Mouse (Mus musculus) CD4-positive, CD25-positive, alpha-beta regulatory T cell, adult 4 months (primary cell): ENCODE data around the gene Isoc2b. TPM values are rescaled to one million over a fixed set of nuclear protein-coding genes. Genes with fewer than 3 reads are reported as not detected.
"Not testable (repeated sequence)": the region's sequence is repeated elsewhere in the genome, so short reads cannot be mapped to it uniquely, and the experiment has no call there.

ENCODE experiments used
- ATAC-seq: one replicate; pipeline ENCODE4 v1.8.0; 2017
- polyA plus RNA-seq, 2 experiments: library from polyadenylated mRNA; unstranded; fragments of 100-300 nt; shearing (Covaris generic); gene quantifications; one replicate each; pipeline ENCODE4 v1.2.1; 2017

Isoc2b gene
- polyA plus RNA-seq, 2 experiments from 2014 or later = 29.1 to 47.3 TPM

DNA sequence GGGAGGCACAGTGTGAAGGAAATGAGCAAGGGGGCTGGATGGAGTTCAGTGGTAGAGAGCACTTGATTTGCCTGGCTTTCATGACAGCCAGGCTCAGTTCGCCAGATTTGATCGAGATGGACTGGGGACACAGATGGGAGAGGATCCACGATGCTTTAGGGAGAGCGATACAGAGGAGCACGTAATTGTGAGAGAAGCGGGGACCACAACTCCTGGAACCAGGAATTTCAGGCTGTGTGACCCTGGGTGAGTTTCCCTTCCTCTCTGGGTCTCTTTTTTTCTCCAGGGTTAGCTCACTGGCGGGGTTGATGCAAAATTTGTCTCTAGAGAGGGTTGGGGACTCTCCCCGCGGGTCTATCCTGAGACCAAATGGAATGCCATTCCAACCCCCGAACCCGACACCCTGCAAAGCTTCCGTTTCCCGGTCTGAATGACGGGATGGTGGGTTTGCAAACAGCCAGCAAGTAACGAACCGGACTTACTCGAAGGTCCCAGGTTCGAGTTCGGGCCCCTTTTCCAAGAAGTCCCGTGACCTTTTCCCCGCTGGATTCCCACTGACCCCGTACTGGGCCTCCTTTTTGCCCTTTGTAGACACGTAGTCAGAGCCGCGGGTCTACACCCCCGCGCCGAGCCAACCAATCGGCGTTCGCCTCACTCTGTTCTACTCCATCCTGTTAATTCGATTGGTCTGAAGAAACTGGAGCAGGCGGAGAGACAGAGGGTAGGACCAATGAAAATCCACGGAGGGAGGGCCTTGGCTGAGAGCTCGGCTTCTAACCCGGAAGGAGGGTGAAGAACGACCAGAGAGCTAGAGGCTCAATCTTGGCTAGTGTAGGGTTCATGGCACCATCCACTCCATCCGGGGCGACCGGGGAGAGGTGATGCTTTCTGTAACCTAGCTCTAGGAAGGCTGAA, 4.2 kb downstream of the Isoc2b start:
- ATAC-seq = peak; percentile 99

DNA sequence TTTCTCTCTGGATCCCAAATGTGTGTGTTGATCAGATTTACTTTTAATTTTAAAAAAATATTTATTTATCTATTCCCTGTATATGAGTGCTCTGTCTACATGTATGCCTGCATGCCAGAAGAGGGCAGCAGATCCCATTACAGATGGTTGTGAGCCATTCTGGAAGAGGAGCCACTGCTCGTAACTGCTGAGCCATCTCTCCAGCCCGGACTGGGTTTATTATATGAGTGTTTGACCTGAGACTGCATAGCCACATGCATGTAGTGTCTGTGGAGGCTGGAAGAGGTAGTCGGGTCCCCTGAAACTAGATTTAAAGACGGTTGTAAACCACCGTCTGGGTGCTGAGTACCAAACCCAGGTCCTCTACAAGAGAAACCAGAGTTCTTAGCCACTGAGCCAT, 5.0 kb downstream of the Isoc2b start:
- no peak for ATAC-seq

GRCm38 (mm10) chr7:4864130-4864845, 5.8 kb downstream of the Isoc2b start:
- ATAC-seq = no peak

DNA sequence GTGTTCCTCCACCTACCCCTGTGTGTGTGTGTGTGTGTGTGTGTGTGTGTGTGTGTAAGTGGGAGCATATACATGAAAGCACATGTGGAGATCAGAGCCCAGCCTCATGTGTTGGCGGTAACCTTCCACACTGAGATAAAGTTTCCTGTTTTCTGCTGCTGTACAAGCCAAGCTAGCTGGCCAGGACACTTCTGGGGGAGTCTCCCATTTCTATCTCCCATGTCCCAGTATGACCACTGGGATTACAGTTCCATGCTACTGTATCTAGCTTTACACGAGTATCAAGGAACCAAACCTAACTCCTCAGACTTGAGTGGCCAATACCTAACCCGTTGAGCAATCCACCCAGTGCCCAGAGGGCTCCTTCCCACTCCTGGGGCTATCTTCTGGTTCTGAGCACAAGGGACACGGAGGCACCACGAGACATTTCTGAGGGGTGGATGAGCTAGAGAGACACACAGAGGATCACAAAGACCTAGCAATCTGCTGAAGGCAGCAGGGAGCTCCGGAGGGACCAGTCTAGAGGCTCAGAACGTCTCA, 6.4 kb downstream of the Isoc2b start:
- no peak for ATAC-seq

DNA sequence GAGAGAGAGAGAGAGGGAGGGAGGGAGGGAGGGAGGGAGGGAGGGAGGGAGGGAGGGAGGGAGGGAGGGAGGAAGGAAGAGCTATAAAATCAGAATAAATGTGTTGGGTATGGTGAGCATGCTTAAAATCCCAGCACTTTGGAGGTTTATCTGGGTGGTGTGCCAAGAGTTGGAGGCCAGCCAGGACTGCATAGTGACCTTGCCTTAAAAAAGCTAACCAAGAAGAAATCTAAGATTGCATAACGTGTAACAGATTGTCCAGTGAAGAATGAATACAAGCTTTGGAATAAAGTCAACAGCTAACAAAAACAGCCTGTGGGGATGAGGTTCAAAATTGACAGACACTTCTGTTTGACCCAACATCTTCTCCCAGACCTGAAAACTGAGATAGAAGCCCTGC, 7.0 kb downstream of the Isoc2b start:
- ATAC-seq = no peak

DNA sequence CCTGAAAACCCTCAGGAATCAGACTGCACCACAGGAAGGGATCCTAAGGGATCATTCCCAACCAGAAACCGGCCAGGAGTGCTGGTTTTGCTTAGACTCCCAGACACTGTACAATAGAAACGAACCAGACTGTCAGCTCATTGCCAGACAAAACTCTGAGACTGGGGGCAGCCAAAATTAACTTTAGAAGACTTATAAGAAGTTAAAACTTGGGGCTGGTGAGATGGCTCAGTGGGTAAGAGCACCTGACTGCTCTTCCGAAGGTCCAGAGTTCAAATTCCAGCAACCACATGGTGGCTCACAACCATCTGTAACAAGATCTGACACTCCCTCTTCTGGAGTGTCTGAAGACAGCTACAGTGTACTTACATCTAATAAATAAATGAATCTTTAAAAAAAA, 9.1 kb downstream of the Isoc2b start:
- not testable (repeated sequence) for ATAC-seq

- ATAC-seq = no peak
Observed at GRCm38 (mm10) chr7:4859418-4859978, 10.6 kb downstream of the Isoc2b start.

DNA sequence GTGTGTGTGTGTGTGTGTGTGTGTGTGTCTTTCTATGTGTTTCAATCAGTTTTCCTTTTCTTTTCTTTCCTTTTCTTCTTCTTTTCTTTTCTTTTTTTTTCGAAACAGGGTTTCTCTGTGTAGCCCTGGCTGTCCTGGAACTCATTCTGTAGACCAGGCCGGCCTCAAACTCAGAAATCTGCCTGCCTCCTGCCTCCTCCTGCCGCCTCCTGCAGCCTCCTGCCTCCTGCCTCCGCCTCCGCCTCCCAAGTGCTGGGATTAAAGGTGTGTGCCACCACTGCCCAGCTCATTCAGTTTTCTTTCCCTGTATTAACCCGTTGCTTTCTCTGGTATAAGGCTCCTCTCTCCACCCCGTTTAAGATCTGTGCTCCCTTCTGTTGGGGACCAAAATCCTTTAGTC, 12.7 kb downstream of the Isoc2b start:
- ATAC-seq = no peak

GRCm38 (mm10) chr7:4856508-4856907, 13.6 kb downstream of the Isoc2b start:
- no peak for ATAC-seq

DNA sequence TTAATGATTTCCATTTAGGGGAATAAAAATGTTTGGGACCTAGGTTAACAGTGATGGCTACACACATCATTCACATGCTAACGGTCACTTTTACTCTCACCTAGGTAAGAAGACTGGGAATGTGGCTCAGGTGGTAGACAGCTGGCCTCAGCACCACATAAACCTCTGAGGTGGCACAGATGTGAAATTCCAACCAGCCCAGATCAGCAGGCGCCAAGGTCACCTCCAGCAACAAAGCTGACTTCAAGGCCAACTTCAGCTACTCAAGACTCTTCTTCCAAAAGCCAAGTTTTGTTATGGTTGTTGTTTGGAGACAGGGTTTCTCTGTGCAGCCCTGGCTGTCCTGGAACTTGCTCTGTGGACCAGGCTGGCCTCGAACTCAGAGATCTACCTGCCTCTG, 16.4 kb downstream of the Isoc2b start:
- ATAC-seq = no peak

DNA sequence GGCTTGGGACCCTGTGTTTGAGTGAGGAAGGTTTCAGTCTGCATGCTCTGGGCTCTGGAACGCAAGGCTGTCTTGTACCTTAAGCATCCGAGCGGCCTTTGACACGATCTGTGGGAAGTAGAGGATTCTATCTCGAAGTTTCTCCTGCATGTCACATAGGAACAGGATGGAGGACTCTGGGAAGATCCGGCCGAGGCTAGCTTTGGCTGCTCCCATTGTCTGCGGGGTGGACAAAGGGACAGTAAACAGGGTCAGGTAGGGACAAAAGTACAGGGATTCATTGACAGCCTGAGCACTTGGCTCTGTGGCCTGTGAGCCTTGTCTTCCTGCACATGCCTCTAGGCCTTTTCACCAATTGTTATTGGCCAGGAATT, 18.8 kb downstream of the Isoc2b start:
- no peak for ATAC-seq

DNA sequence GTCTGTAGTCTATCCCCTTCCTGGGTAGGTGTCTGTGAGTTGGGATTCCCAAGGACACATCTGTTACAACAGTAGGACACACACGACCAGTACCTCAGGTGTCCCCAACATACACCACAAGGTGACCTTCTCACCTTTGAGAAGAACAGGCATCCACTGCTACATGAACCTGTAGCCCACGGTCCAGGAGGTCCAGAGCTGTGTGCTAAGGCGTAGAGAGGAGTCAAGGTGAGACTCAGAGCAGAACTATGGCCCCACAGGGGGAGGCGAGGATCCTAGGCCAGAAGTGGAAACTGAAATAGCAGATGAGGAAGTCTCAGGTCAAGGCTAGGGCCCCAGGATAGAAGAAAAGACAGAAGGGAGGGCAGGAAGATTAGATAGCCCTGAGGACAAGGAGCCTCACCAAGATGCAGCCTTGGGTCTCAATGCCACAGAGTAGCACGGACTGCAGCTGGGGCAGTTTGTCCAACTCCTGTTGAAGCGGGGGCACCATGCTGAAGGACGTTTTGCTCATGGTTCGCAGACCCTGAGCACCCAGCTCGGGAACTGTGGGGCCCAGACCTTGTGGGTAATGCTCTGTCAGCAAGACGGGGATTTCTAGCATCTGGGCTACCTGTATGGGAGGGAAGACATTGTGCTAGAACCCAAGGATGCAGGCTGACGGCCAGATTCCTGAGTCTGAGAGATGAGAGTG, 19.3 kb downstream of the Isoc2b start:
- ATAC-seq = no peak

DNA sequence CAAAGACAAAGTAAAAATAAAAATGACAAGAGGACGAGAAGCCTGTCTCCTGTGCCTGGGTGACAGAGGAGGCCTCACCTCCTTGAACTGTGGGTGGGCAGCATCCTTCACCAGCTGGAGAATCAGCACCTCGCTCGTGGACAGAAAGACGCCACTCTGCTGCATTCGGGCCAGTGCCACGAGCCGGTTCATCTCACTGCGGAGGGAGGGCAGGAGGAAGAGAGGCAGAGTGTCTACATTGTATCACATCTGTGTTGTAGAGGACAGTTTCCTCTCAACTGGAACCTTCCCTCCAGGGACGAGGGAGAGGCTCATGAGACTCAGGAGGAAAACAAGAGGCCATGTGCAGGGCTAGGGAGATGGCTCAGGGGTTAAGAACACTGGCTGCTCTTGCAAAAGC, 20.7 kb downstream of the Isoc2b start:
- no peak for ATAC-seq

DNA sequence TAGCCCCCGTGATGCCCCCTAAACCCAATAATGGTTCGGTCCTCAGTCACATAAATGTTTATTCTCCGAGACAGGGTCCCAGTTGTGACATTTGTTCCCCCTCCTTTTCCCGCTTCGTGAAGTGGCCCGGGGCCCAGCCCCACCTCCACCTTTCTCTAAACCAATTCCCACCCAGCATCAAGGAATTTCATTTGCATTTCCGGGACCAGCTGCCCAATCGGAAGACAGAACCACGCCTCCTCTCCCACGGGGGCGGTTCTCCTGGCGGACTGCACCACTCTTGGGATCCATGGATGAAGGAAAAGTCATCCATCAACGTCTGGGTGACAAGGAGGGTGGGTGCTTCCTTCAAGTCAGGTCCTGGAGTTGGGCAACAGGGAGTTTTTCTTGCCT, 25.1 kb downstream of the Isoc2b start:
- no peak for ATAC-seq

DNA sequence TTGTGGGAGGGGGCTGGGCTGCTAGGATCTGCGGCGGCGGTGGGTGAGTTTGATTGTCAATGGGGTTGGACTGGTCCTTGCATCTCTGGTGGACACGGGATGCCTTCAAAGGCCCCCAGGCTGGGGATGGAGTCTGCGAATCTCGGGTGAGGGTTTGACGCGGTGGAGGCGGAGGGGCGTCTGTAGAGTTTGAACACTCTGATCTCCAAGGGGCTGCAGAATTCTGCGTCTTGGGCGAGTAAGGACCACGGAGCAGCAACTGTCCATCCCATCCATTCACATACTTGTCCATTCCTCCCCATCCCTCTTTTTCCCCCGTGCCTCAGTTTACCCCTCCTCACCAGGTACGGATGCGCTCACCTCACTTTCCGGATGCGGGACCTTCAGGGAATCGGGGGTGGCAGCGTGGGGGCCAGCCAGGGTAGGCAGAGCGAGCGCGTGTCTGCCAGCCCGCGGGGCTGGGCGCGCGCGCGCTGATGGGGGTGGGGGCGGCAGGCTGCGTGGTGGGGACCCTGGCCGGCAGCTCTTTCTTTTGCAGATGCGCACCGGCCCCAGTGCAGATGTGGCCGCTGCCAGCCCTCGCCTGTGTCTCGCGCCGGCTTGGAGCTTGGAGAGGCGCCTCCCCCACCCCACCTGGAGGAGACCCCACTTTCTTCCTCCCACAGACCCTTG, 25.7 kb downstream of the Isoc2b start, which contains the start of gene Shisa7:
TSS of gene Shisa7 (minus strand) at position 452 of the 672 bp plus-strand sequence.
- ATAC-seq = no peak

- ATAC-seq = no peak
Observed at GRCm38 (mm10) chr7:4843604-4844244, 26.3 kb downstream of the Isoc2b start.

- peak; percentile 74 for ATAC-seq
Observed at GRCm38 (mm10) chr7:4842634-4843131, 27.4 kb downstream of the Isoc2b start.

- no peak for ATAC-seq
Observed at GRCm38 (mm10) chr7:4842077-4842476, 28.0 kb downstream of the Isoc2b start.

DNA sequence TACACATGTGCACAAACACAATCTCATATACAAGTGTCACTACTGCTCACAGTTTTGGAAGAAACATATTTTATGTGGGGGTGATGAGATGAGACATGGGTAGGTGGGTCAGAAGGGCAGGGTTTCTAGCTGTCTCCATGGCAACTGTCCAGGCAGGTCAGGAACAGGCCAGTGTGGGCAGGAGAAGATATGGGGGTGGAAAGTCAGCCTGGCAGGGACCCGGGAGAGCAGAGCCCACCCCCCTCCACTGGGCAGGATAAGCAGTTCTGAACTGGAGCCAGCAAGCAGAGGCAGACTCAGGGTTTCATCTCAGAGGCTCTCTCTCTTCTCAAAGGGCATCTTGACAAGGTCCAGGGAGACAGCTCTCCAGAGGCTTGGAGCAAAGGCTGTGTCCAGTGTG, 32.4 kb downstream of the Isoc2b start:
- no peak for ATAC-seq

DNA sequence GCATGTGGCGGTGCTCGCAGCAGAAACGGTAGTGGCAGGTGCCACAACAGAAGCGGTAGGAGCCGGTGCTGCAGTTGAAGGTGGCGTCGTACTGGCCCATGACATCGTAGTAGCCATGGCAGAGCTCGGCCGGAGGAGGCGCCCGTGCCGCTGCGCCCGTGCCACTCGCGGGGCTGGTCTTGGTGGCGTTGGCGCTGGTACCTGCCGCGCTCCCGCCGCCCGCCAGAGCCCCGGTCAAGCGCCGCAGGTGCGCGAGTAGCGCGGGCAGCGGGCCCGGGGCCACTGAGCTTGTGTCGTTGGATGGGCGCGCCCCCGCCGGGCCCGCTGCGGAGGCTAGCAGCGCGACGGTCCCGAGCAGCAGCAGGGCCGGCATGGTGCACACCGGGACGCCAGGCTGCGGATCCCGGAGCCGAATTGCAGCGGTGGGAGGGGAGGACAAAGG, 33.7 kb downstream of the Isoc2b start:
- peak; percentile 95 for ATAC-seq

- no peak for ATAC-seq
Observed at GRCm38 (mm10) chr7:4835631-4836327, 34.3 kb downstream of the Isoc2b start.
